ENCODE assay signal across 8 mouse cellular contexts in the genomic region with DNA sequence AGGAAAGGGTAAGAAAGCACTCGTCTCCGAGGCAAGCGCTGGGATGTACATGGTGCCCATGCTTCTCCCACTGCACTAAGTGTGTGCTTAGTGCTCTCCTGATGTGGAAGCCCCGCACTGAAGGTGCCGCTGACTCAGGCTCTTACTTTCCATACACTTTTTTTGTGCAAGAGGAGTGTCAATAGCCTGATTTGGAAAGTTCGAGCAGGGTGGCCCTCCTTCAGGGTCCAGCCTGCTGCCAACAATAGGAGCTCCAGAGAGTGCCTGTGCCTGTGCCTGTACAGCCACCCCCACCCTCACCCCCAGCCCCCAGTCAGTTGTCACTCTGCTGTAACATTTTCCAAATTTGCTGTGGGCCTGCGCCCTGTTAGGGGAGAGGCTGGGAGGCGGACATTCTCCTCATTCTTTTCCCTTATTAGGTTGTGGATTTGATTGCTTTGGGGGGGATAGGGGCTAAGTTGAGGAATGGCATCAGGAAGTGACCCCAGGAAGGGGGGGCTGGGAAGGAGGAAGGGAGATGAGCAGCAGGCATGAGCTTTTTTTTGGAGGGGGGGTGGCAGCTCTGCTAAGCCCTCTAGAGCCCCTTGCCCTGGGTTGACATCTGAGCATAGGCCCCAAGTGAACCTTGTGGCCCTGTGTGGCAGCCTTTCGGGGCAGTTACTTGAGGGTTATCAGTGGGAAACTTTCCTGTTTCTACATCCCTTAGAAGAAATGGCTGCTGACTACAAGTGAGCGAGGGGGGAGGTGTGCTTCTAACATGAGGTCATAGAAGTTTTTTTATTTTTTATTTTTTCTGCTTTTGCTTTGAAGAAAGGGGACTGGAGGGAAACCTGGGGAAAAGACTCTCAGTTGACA. TPM values are rescaled to one million over a fixed set of nuclear protein-coding genes. Genes with fewer than 3 reads are reported as not detected.
A peak's percentile ranks its signal among the peaks of the same experiment; 100 is the strongest.
DNase-seq lines count a peak whose midpoint lies in the region; ATAC-seq and TF ChIP-seq lines count a peak whose summit lies in the region.

No protein-coding gene starts in this region.

- TF ChIP-seq POLR2A in cortical plate, adult 2 months (IDR thresholded peaks at IDR 0.05; ENCODE audit: extremely low read depth, insufficient read depth, low read length), result no peak

- H3K4me1 ChIP-seq in E14TG2a.4 (replicated peaks; ENCODE audit: low read depth, low read length), result peaks cover 99% of the 10 kb centered on the region
- H3K4me1 ChIP-seq in cortical plate, adult 2 months (ENCODE audit: control insufficient read depth, insufficient read depth, low read length), result peaks cover 14% of the 10 kb centered on the region
- peaks cover 45% of the 10 kb centered on the region for H3K4me1 ChIP-seq in hindbrain, embryonic 13.5 days (replicated peaks)
- H3K4me1 ChIP-seq in liver, embryonic 15.5 days (replicated peaks), result peaks cover 93% of the 10 kb centered on the region

- peak overlapping the region; percentile 43 for H3K4me3 ChIP-seq in E14TG2a.4 (replicated peaks; ENCODE audit: low read length)
- H3K4me3 ChIP-seq in cortical plate, adult 2 months (ENCODE audit: insufficient read depth, low read length), result no peak overlapping the region
- no peak overlapping the region for H3K4me3 ChIP-seq in hindbrain, embryonic 13.5 days
- no peak overlapping the region for H3K4me3 ChIP-seq in liver, embryonic 15.5 days (replicated peaks)

- peak; percentile 70 for DNase-seq in yolk sac, embryonic 10.5 days (ENCODE audit: low spot score)
- no peak for DNase-seq in thymus, postnatal 0 days (ENCODE audit: low spot score)
- no peak for DNase-seq in urinary bladder, postnatal 10 days (ENCODE audit: low spot score)
- DNase-seq in thymus, adult 18-20 months, result no peak

- WGBS in hindbrain, embryonic 13.5 days, result 49% methylated on average over 10 of the region's 10 CpGs
- 64% methylated on average over 10 of the region's 10 CpGs for WGBS in liver, embryonic 15.5 days (ENCODE audit: insufficient replicate concordance)

- H3K9me3 ChIP-seq in E14TG2a.4 (ENCODE audit: low read length), result no peaks in the 10 kb centered on the region
- H3K9me3 ChIP-seq in hindbrain, embryonic 13.5 days, result no peaks in the 10 kb centered on the region
- no peaks in the 10 kb centered on the region for H3K9me3 ChIP-seq in liver, embryonic 15.5 days (replicated peaks)

- H3K27ac ChIP-seq in cortical plate, adult 2 months (ENCODE audit: insufficient read depth, low read length), result peak overlapping the region; percentile 75
- H3K27ac ChIP-seq in hindbrain, embryonic 13.5 days, result peak overlapping the region; percentile 62
- H3K27ac ChIP-seq in liver, embryonic 15.5 days (replicated peaks), result peak overlapping the region; percentile 66

- ATAC-seq in hindbrain, embryonic 13.5 days (ENCODE audit: low FRiP score), result no peak
- ATAC-seq in liver, embryonic 15.5 days (ENCODE audit: insufficient read depth), result peak; percentile 30; the same call in 1 of the 2 replicates

- no peak for TF ChIP-seq CTCF in E14TG2a.4 (conservative IDR thresholded peaks at IDR 0.05; ENCODE audit: low read length)
- TF ChIP-seq CTCF in cortical plate, adult 2 months (IDR thresholded peaks at IDR 0.05; ENCODE audit: extremely low read depth, insufficient read depth, low read length), result no peak

- no peaks in the 10 kb centered on the region for H3K27me3 ChIP-seq in E14TG2a.4 (ENCODE audit: insufficient read depth, low read length)
- H3K27me3 ChIP-seq in hindbrain, embryonic 13.5 days, result no peaks in the 10 kb centered on the region
- no peaks in the 10 kb centered on the region for H3K27me3 ChIP-seq in liver, embryonic 15.5 days

- H3K36me3 ChIP-seq in E14TG2a.4 (ENCODE audit: insufficient read depth, low read length), result peaks cover 78% of the 10 kb centered on the region
- H3K36me3 ChIP-seq in hindbrain, embryonic 13.5 days, result no peaks in the 10 kb centered on the region
- peaks cover 40% of the 10 kb centered on the region for H3K36me3 ChIP-seq in liver, embryonic 15.5 days (replicated peaks)

- no peak overlapping the region for H3K9ac ChIP-seq in hindbrain, embryonic 13.5 days
- no peak overlapping the region for H3K9ac ChIP-seq in liver, embryonic 15.5 days

- no peak overlapping the region for H3K4me2 ChIP-seq in hindbrain, embryonic 13.5 days
- no peak overlapping the region for H3K4me2 ChIP-seq in liver, embryonic 15.5 days

RNA-seq across cellular contexts. Expression of gene Actn4, which starts 16.5 kb away (rescaled TPM):
- 170 and 178 TPM in 2 replicates for polyA plus RNA-seq in cortical plate, adult 2 months (2012; rRNA removed)
- 136 and 138 TPM in 2 replicates for polyA plus RNA-seq in hindbrain, embryonic 13.5 days (2015; fragmentation: Nextera tagmentation; extraction: Ambion mirVana)
- polyA plus RNA-seq in liver, embryonic 15.5 days (2015; fragmentation: Nextera tagmentation; extraction: Ambion mirVana), result 126 and 147 TPM in 2 replicates
- 133 and 138 TPM in 2 replicates for polyA plus RNA-seq in thymus, postnatal 0 days (2015; fragmentation: Nextera tagmentation; extraction: Ambion mirVana)

RNA-seq across cellular contexts. Expression of gene Eif3k, which starts 36.0 kb away (rescaled TPM):
- 307 and 320 TPM in 2 replicates for polyA plus RNA-seq in cortical plate, adult 2 months (2012; rRNA removed)
- polyA plus RNA-seq in hindbrain, embryonic 13.5 days (2015; fragmentation: Nextera tagmentation; extraction: Ambion mirVana), result 315 and 332 TPM in 2 replicates
- 209 and 222 TPM in 2 replicates for polyA plus RNA-seq in liver, embryonic 15.5 days (2015; fragmentation: Nextera tagmentation; extraction: Ambion mirVana)
- polyA plus RNA-seq in thymus, postnatal 0 days (2015; fragmentation: Nextera tagmentation; extraction: Ambion mirVana), result 497 and 515 TPM in 2 replicates

RNA-seq across cellular contexts. Expression of gene Map4k1, which starts 36.2 kb away (rescaled TPM):
- polyA plus RNA-seq in cortical plate, adult 2 months (2012; rRNA removed), result 2.2 and 2.8 TPM in 2 replicates
- 4.1 and 6.4 TPM in 2 replicates for polyA plus RNA-seq in hindbrain, embryonic 13.5 days (2015; fragmentation: Nextera tagmentation; extraction: Ambion mirVana)
- polyA plus RNA-seq in liver, embryonic 15.5 days (2015; fragmentation: Nextera tagmentation; extraction: Ambion mirVana), result 21.6 and 26.3 TPM in 2 replicates
- polyA plus RNA-seq in thymus, postnatal 0 days (2015; fragmentation: Nextera tagmentation; extraction: Ambion mirVana), result 76.3 and 78.2 TPM in 2 replicates
